Mouse (Mus musculus) sigmoid colon, adult 10 weeks (tissue): ENCODE results near the gene Wdfy4. TPM values are rescaled to one million over a fixed set of nuclear protein-coding genes. Genes with fewer than 3 reads are reported as not detected.

Experiments used
- polyA plus RNA-seq: library from polyadenylated mRNA; stranded (reverse); fragments of 350-450 nt; fragmentation: Illumina TruSeq; extraction: RNeasy Lipid Tissue Mini Kit (QIAGEN cat#74804); gene quantifications from one replicate; pipeline ENCODE4 v1.2.3, GENCODE M21; 2014; ENCODE audit warnings: low read depth, low replicate concordance

Gene Wdfy4
- 0.47 TPM for polyA plus RNA-seq

GRCm38 (mm10) chr14:33185068-33185800, at the start of gene Wdfy4:
Gene Wdfy4, minus strand, starts transcription at chr14:33185508.

GRCm38 (mm10) chr14:33213823-33214766, 28.8 kb upstream of the Wdfy4 start, which contains the start of gene Arhgap22:
Gene Arhgap22, plus strand, starts transcription at chr14:33214026.

GRCm38 (mm10) chr14:32991082-32991481, 194.2 kb downstream of the Wdfy4 start, which contains the start of gene Lrrc18:
Gene Lrrc18, plus strand, starts transcription at chr14:32991382.

Other genes with a start within 250 kb of the Wdfy4 start
- gene Lrrc18, start 194.1 kb downstream of the Wdfy4 start, polyA plus RNA-seq = 0.79 TPM
- gene Arhgap22, start 28.5 kb upstream of the Wdfy4 start, polyA plus RNA-seq = 0.79 TPM